Mouse (Mus musculus) forebrain, embryonic 10.5 days (tissue): ENCODE results near the gene Fam189b. TPM values are rescaled to one million over a fixed set of nuclear protein-coding genes. Genes with fewer than 3 reads are reported as not detected.

ENCODE experiments used
- microRNA counts: library from miRNA; unstranded; fragments of <30 nt; microRNA quantifications from one replicate; lab custom pipeline; 2017
- microRNA-seq: library from miRNA; unstranded; fragments of <30 nt; microRNA quantifications from one replicate; pipeline ENCODE4, GENCODE M21; 2017
- polyA plus RNA-seq: library from polyadenylated mRNA; unstranded; fragments of >200 nt; fragmentation: Nextera tagmentation; extraction: Ambion mirVana; gene quantifications from 2 replicates; pipeline ENCODE4 v1.2.1, GENCODE M21; 2016

Gene Fam189b
- polyA plus RNA-seq, 1 experiment from 2014 or later = 25.1 TPM

MicroRNAs within 50 kb of the gene (microRNA counts, 519-probe panel; counts per million panel counts)
- 4,665 counts per million, percentile 81 among the panel's probes with 10 or more counts for microRNA mmu-miR-92b (lab: Ali Mortazavi, UCI)

Small RNA genes within 50 kb of the gene (microRNA-seq; reads per million reads assigned to microRNA genes)
- gene Mir92b = 18,240 reads per million, percentile 98 among the genes with 10 or more reads in this experiment

Other genes starting within 250 kb of the Fam189b start
- 14.2 and 15.2 TPM in 2 replicates for gene Ash1l, start 232.5 kb upstream of the Fam189b start, polyA plus RNA-seq
- 133 and 135 TPM in 2 replicates for gene Dap3, start 232.0 kb upstream of the Fam189b start, polyA plus RNA-seq
- gene Rusc1, start 89.8 kb upstream of the Fam189b start, polyA plus RNA-seq = 12.4 and 13.7 TPM in 2 replicates
- gene Gm43738, start 82.0 kb upstream of the Fam189b start, polyA plus RNA-seq = not detected in 2 replicates
- 327 and 359 TPM in 2 replicates for gene Fdps, start 81.2 kb upstream of the Fam189b start, polyA plus RNA-seq
- gene Pklr, start 47.0 kb upstream of the Fam189b start, polyA plus RNA-seq = 4.5 and 5.6 TPM in 2 replicates
- gene Hcn3, start 22.9 kb upstream of the Fam189b start, polyA plus RNA-seq = 4.8 and 5.5 TPM in 2 replicates
- 33.7 and 34.2 TPM in 2 replicates for gene Clk2, start 18.3 kb upstream of the Fam189b start, polyA plus RNA-seq
- 100 and 103 TPM in 2 replicates for gene Scamp3, start 5.7 kb upstream of the Fam189b start, polyA plus RNA-seq
- gene Gba, start 19.8 kb downstream of the Fam189b start, polyA plus RNA-seq = 34.2 and 34.7 TPM in 2 replicates
- gene Thbs3, start 32.0 kb downstream of the Fam189b start, polyA plus RNA-seq = 65.8 and 78.2 TPM in 2 replicates
- 227 and 242 TPM in 2 replicates for gene Mtx1, start 43.9 kb downstream of the Fam189b start, polyA plus RNA-seq
- gene Muc1, start 45.9 kb downstream of the Fam189b start, polyA plus RNA-seq = 1.7 and 1.8 TPM in 2 replicates
- gene Krtcap2, start 62.8 kb downstream of the Fam189b start, polyA plus RNA-seq = 260 and 275 TPM in 2 replicates
- 4.4 and 5.4 TPM in 2 replicates for gene Trim46, start 63.2 kb downstream of the Fam189b start, polyA plus RNA-seq
- 76.7 and 78.6 TPM in 2 replicates for gene Dpm3, start 76.2 kb downstream of the Fam189b start, polyA plus RNA-seq
- 25.1 and 26.0 TPM in 2 replicates for gene Slc50a1, start 87.4 kb downstream of the Fam189b start, polyA plus RNA-seq
- gene Efna1, start 98.0 kb downstream of the Fam189b start, polyA plus RNA-seq = 12.9 and 13.2 TPM in 2 replicates
- 3.0 and 4.0 TPM in 2 replicates for gene Efna3, start 139.8 kb downstream of the Fam189b start, polyA plus RNA-seq
- gene Efna4, start 154.9 kb downstream of the Fam189b start, polyA plus RNA-seq = 27.6 and 28.7 TPM in 2 replicates
- 32.1 and 39.5 TPM in 2 replicates for gene Adam15, start 166.9 kb downstream of the Fam189b start, polyA plus RNA-seq
- gene Dcst2, start 178.8 kb downstream of the Fam189b start, polyA plus RNA-seq = 0.06 and 0.16 TPM in 2 replicates
- gene Dcst1, start 182.1 kb downstream of the Fam189b start, polyA plus RNA-seq = 0.23 TPM in 1 of 2 replicates, not detected in the other
- gene Zbtb7b, start 211.6 kb downstream of the Fam189b start, polyA plus RNA-seq = 0.65 and 0.69 TPM in 2 replicates
- gene Lenep, start 219.7 kb downstream of the Fam189b start, polyA plus RNA-seq = 0.15 and 0.23 TPM in 2 replicates
- 27.0 and 29.8 TPM in 2 replicates for gene Flad1, start 228.7 kb downstream of the Fam189b start, polyA plus RNA-seq
- gene Cks1b, start 235.2 kb downstream of the Fam189b start, polyA plus RNA-seq = 681 and 720 TPM in 2 replicates
- 49.4 and 53.2 TPM in 2 replicates for gene Shc1, start 235.3 kb downstream of the Fam189b start, polyA plus RNA-seq
- gene Pygo2, start 247.1 kb downstream of the Fam189b start, polyA plus RNA-seq = 34.9 and 40.9 TPM in 2 replicates